Mouse (Mus musculus): Measurements from ENCODE around the gene C1qtnf6. TPM values are rescaled to one million over a fixed set of nuclear protein-coding genes. Genes with fewer than 3 reads are reported as not detected.

Gene C1qtnf6
- polyA plus RNA-seq (2015; fragmentation: Nextera tagmentation; extraction: Ambion mirVana), result 27.7 and 30.4 TPM in 2 replicates

DNA sequence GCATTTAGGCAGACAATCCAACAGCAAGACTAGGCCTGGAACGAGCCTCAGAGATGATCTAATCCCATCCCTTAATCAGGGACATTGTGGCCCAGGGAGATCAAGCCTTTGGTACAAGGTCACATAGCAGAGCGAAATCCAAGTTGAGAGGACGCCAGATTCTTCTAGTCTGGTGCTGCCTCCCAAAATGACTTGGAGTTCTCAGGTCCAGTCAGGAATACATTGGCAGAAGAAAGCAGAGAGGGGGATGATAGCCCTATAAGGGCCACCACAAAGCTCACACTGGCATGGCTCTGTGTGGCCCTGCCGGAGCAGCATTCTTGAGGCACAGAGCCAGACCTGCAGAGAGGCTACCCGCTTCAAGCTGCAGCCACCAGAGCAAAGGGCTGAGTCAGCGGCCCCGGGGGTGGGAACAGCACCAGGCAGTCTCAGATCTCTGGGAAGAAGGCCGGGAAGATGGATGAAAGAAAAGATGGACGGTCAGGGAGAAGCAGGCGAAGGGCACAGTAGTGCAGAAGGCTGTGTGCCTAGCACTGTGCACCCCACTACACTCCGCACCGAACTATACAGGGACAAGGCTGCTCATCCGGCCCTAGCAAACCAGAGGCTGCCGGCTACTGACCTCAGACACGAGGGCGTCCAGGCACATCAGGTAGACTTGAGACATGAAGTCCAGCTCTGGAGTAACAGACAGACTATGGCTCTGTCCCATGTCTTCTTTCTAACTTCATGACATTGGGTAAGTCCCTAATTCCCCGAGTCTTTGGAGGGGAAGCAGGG is at the start of gene C1qtnf6:
TSS of gene C1qtnf6 (minus strand) at position 746 of the 780 bp plus-strand sequence.
- Histone ChIP-seq H3K27ac (peak within 1 kb of the TSS; percentile 91), H3K4me1 (peaks cover 46% of the 10 kb centered on the region), H3K27me3 (no peaks in the 10 kb centered on the region), H3K4me3 (replicated peaks) (peak within 1 kb of the TSS; percentile 37), H3K4me2 (peak within 1 kb of the TSS; percentile 59), H3K9me3 (replicated peaks) (no peaks in the 10 kb centered on the region), H3K36me3 (no peaks in the 10 kb centered on the region), H3K9ac (peak within 1 kb of the TSS; percentile 59)
- WGBS, result 60% methylated on average over 17 of the region's 17 CpGs
- no peak for ATAC-seq (replicated peaks; ENCODE audit: low FRiP score)

DNA sequence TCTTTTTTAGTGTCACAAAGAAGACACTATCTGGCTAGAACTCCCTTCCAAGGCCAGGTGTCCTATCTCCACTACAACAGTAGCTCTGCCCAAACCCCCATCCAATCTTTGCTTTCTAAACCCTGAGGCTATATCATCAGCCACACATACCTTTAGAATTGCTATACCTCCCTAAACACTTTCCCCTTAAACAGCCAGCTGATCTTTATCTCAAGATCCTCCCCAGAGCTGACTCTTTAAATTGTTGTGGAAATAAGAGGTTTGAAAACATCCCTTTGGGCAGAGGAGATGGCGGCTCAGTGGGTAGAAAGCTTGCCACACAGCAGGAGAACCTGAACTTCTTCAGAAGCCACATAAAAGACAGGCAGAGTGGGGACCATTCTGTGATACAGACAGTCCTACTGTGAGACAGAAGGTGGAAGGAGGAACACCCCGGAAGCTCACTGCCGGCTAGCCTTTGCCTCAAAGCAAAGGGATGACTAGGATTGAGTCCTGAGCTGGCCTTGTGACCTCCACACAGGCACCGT is 45.1 kb upstream of the C1qtnf6 start:
- 66% methylated on average over 4 of the region's 4 CpGs for WGBS
- H3K4me1 ChIP-seq, result peaks cover 25% of the 10 kb centered on the region

GRCm38 (mm10) chr15:78572658-78573397 is 41.6 kb upstream of the C1qtnf6 start, which contains the start of gene Rac2:
Rac2 (minus strand) TSS chr15:78572783.
- H3K4me3 ChIP-seq (replicated peaks), result no peak within 1 kb of the TSS
- no peak within 1 kb of the TSS for H3K9ac ChIP-seq
- H3K27ac ChIP-seq, result no peak within 1 kb of the TSS
- no peak within 1 kb of the TSS for H3K4me2 ChIP-seq
- no peak for ATAC-seq (replicated peaks; ENCODE audit: low FRiP score)
- H3K27me3 ChIP-seq, result no peaks in the 10 kb centered on the region
- 80% methylated on average over 8 of the region's 8 CpGs for WGBS
- H3K9me3 ChIP-seq (replicated peaks), result no peaks in the 10 kb centered on the region
- no peaks in the 10 kb centered on the region for H3K36me3 ChIP-seq
- H3K4me1 ChIP-seq, result 0 out of 2 replicates have a peak, but pooled peaks cover 4% of the 10 kb centered on the region

More for the DNA sequence above, 45.1 kb upstream of the C1qtnf6 start:
- no peak overlapping the region for H3K27ac ChIP-seq
- no peaks in the 10 kb centered on the region for H3K9me3 ChIP-seq (replicated peaks)
- H3K36me3 ChIP-seq, result no peaks in the 10 kb centered on the region
- H3K9ac ChIP-seq, result no peak overlapping the region
- no peak overlapping the region for H3K4me3 ChIP-seq (replicated peaks)
- H3K4me2 ChIP-seq, result no peak overlapping the region
- no peaks in the 10 kb centered on the region for H3K27me3 ChIP-seq
- no peak for ATAC-seq (replicated peaks; ENCODE audit: low FRiP score)

- no peaks in the 10 kb centered on the region for H3K36me3 ChIP-seq
- H3K9ac ChIP-seq, result no peak overlapping the region
- no peaks in the 10 kb centered on the region for H3K9me3 ChIP-seq (replicated peaks)
- no peak for ATAC-seq (replicated peaks; ENCODE audit: low FRiP score)
- H3K4me3 ChIP-seq (replicated peaks), result no peak overlapping the region
- no peak overlapping the region for H3K27ac ChIP-seq
- H3K4me2 ChIP-seq, result no peak overlapping the region
- WGBS, result 90% methylated on average over 5 of the region's 5 CpGs
- no peaks in the 10 kb centered on the region for H3K27me3 ChIP-seq
- H3K4me1 ChIP-seq, result 0 out of 2 replicates have a peak, but pooled peaks cover 4% of the 10 kb centered on the region
Measured at GRCm38 (mm10) chr15:78572270-78572600, 41.0 kb upstream of the C1qtnf6 start.

DNA sequence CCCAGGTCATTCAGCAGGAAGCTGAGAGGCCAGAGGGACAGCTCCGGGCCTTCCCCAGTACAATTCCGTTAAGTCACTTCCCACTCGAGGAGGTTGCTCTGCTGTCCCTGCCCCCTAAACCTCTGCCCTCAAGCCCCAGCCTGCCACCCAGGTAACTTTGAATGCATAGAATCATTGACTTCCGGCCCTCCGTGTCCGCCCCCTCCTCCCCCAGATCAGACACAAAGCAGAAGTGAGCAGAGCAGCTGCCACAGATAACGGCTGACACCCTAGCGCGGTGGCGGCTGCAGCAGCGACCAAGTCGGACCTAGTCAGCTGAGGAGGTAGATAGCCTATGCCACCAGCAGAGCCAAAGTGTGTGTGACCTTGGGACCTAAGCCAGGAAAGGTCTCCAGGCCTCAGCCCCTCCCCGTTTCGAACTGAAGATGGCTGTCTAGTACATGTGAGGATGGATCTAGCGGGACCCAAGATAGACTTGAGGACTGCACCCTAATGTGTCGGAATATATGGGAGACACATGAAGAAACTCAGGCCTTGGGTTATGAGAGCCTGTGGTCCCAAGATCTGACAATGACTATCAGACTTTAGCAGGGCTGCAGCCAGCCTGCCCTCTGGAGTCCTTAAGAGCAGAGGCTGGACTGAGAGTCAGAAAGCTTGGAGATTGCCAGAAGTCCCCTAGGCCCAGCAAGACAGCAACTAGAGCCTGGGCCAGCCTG is 40.5 kb upstream of the C1qtnf6 start:
- no peak for ATAC-seq (replicated peaks; ENCODE audit: low FRiP score)
- Histone ChIP-seq H3K27ac (no peak overlapping the region), H3K36me3 (no peaks in the 10 kb centered on the region), H3K4me2 (no peak overlapping the region), H3K27me3 (no peaks in the 10 kb centered on the region), H3K9ac (no peak overlapping the region), H3K4me3 (replicated peaks) (no peak overlapping the region), H3K9me3 (replicated peaks) (no peaks in the 10 kb centered on the region), H3K4me1 (0 out of 2 replicates have a peak, but pooled peaks cover 4% of the 10 kb centered on the region)
- 51% methylated on average over 16 of the region's 16 CpGs for WGBS

DNA sequence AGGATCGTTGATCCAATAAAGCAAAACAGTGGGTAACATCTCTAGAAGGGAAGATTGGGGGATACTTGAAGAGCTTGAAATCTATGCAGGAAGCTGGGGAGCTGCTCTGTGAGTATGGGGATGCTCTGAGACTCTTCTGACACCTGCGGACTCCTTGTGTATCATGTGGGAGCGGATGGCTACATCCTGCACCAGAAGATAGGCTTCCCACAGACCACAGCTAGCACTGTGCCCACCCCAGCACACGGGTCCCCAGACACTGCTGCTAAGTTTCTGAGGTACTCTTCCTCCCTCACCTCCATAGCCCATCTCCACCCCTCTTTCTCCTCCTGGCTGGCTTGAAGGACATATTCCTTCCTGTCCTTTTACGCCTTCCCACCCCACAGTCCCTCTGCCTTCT is 39.0 kb upstream of the C1qtnf6 start:
- no peaks in the 10 kb centered on the region for H3K27me3 ChIP-seq
- H3K4me1 ChIP-seq, result 0 out of 2 replicates have a peak, but pooled peaks cover 4% of the 10 kb centered on the region
- H3K9ac ChIP-seq, result no peak overlapping the region
- no peak overlapping the region for H3K4me2 ChIP-seq
- H3K4me3 ChIP-seq (replicated peaks), result no peak overlapping the region
- no peaks in the 10 kb centered on the region for H3K36me3 ChIP-seq
- WGBS, result 94% methylated on average over 5 of the region's 5 CpGs
- ATAC-seq (replicated peaks; ENCODE audit: low FRiP score), result no peak
- no peak overlapping the region for H3K27ac ChIP-seq
- H3K9me3 ChIP-seq (replicated peaks), result no peaks in the 10 kb centered on the region

DNA sequence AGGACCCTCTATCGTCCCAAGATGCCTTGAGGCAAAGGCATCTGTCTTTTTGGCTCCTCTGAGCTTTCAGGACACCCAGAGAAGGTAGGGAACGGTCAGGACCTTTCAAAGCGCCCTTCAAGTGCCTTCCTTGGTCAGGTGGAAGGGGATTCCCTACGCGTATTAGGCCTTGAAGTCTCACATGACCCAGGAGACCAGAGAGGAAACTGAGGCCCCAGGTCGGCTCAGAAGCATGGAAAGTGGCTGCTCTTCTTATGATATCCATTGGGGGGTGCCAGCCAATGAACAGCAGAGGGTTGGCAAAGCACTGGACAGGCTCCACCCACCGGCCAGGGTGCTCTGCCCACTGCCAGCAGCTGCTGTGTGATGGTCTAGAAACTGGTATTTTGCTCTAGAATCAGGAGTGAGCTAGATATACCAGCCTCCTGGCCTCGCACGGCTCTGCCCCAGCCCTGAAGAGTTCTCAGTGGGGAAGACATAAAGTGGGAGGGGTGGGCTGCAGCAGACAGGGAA is 36.4 kb upstream of the C1qtnf6 start:
- no peak overlapping the region for H3K4me2 ChIP-seq
- no peak overlapping the region for H3K4me3 ChIP-seq (replicated peaks)
- H3K27ac ChIP-seq, result no peak overlapping the region
- ATAC-seq (replicated peaks; ENCODE audit: low FRiP score), result no peak
- no peak overlapping the region for H3K9ac ChIP-seq
- no peaks in the 10 kb centered on the region for H3K36me3 ChIP-seq
- WGBS, result 64% methylated on average over 9 of the region's 9 CpGs
- no peaks in the 10 kb centered on the region for H3K27me3 ChIP-seq
- no peaks in the 10 kb centered on the region for H3K9me3 ChIP-seq (replicated peaks)
- H3K4me1 ChIP-seq, result 0 out of 2 replicates have a peak, but pooled peaks cover 6% of the 10 kb centered on the region

DNA sequence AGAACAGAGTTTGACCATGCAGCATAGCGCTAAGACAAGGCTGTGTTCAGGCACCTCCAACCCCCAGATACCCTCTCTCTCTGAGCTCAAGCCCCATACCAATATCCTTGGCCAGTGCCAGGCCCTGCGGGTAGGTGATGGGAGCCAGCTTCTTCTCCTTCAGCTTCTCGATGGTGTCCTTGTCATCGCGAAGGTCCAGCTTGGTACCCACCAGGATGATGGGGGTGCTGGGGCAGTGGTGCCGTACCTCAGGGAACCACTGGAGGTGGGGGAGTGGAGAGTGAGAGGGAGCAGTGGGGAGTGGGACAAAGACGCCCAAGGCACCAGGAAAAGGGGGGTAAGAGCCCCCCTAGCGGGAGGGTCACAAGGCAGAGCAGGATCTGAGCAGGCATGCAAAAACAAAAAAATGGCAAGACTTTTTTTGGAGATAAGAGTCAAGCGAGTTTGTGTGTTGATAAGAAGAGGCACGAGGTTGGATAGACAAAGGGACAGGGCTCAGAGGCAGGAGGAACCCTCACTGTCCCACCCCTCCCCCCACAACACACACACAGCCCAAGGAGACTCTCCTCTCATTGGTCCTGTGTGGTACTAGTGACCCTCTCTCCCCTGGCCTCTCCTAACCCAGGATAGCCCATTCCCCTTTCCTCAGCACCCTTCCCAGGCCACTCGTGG is 33.7 kb upstream of the C1qtnf6 start:
- Histone ChIP-seq H3K4me2 (no peak overlapping the region), H3K4me1 (0 out of 2 replicates have a peak, but pooled peaks cover 5% of the 10 kb centered on the region), H3K27me3 (no peaks in the 10 kb centered on the region), H3K27ac (no peak overlapping the region), H3K36me3 (no peaks in the 10 kb centered on the region), H3K9me3 (replicated peaks) (no peaks in the 10 kb centered on the region), H3K9ac (no peak overlapping the region), H3K4me3 (replicated peaks) (no peak overlapping the region)
- 72% methylated on average over 11 of the region's 11 CpGs for WGBS
- no peak for ATAC-seq (replicated peaks; ENCODE audit: low FRiP score)

DNA sequence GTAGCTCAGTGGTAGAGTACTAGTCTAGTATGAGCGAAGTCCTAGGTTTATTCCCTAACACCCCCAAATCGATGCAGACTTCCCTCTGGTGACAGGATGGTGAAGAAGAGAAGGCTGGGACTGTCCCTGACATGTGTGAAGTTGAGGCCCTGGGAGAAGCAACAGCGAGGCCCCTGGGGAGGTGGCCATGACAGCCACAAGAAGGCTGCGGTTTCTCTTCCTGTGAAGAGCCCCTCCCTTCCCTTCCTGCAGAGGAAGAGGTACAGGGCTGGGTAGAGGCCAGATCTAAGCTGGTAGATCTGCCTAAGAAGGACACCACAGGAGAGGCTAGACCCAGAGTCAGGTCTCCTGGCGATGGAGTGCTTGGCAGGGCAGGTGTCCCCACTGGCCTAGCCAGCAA is 32.7 kb upstream of the C1qtnf6 start:
- WGBS, result 72% methylated on average over 5 of the region's 5 CpGs
- Histone ChIP-seq H3K9me3 (replicated peaks) (no peaks in the 10 kb centered on the region), H3K36me3 (no peaks in the 10 kb centered on the region), H3K27ac (no peak overlapping the region), H3K9ac (no peak overlapping the region), H3K4me2 (no peak overlapping the region), H3K4me1 (peaks cover 9% of the 10 kb centered on the region; the same call in 1 of the 2 replicates), H3K4me3 (replicated peaks) (no peak overlapping the region), H3K27me3 (no peaks in the 10 kb centered on the region)
- ATAC-seq (replicated peaks; ENCODE audit: low FRiP score), result no peak

DNA sequence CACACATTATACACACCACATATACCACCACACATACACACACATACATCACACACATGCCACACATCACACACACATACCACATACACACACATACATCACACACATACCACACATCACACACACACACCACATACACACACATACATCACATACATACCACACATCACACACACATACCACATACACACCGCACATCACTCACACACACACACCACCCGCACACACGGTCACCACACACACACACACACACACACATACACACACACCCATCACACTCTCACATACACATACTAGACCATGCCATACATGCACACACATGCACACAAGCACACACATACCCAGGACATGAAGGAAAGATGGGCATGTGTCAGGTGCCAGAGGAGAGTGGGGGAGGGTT is 32.1 kb upstream of the C1qtnf6 start:
- H3K27me3 ChIP-seq, result no peaks in the 10 kb centered on the region
- H3K4me2 ChIP-seq, result no peak overlapping the region
- H3K9me3 ChIP-seq (replicated peaks), result no peaks in the 10 kb centered on the region
- WGBS, result 97% methylated on average over 3 of the region's 3 CpGs
- no peak overlapping the region for H3K27ac ChIP-seq
- no peak overlapping the region for H3K4me3 ChIP-seq (replicated peaks)
- ATAC-seq (replicated peaks; ENCODE audit: low FRiP score), result no peak
- H3K4me1 ChIP-seq, result peaks cover 12% of the 10 kb centered on the region; the same call in 1 of the 2 replicates
- no peak overlapping the region for H3K9ac ChIP-seq
- H3K36me3 ChIP-seq, result no peaks in the 10 kb centered on the region

All from kidney, embryonic 15.5 days (tissue).